Mouse (Mus musculus) heart, embryonic 10.5 days (tissue): ENCODE data around the gene Sept9. TPM values are rescaled to one million over a fixed set of nuclear protein-coding genes. Genes with fewer than 3 reads are reported as not detected.

Source experiments
- DNase-seq: peaks from one replicate; pipeline ENCODE4 v3.0.0-alpha.2; 2017; ENCODE audit warnings: low spot score
- H3K27ac ChIP-seq: fragments of 300-500 bp; sonication (generic); 2 replicates; pipeline ENCODE4 v1.5.1; 2016; ENCODE audit warnings: mild to moderate bottlenecking
- H3K27me3 ChIP-seq: fragments of 300-500 bp; sonication (generic); 2 replicates; pipeline ENCODE4 v1.6.1; 2016; ENCODE audit warnings: mild to moderate bottlenecking; ENCODE audit not compliant: poor library complexity, insufficient read depth, severe bottlenecking
- H3K36me3 ChIP-seq: fragments of 300-500 bp; sonication (generic); 2 replicates; pipeline ENCODE4 v1.6.1; 2016; ENCODE audit warnings: mild to moderate bottlenecking, moderate library complexity
- H3K4me1 ChIP-seq: fragments of 300-500 bp; sonication (generic); 2 replicates; pipeline ENCODE4 v1.6.1; 2016; ENCODE audit warnings: mild to moderate bottlenecking
- H3K4me3 ChIP-seq: fragments of 300-500 bp; sonication (generic); 2 replicates; pipeline ENCODE4 v1.5.1; 2016; ENCODE audit warnings: mild to moderate bottlenecking, moderate library complexity
- H3K9me3 ChIP-seq: fragments of 300-500 bp; sonication (generic); 2 replicates; pipeline ENCODE4 v1.6.1; 2016; ENCODE audit warnings: mild to moderate bottlenecking, moderate library complexity
- WGBS: fragments of 180-500 bp; shearing (Covaris S2); methylation state at CpG from one replicate; pipeline ENCODE4 v1.1.7; 2016; 5-methylcytosine and 5-hydroxymethylcytosine counted together
- polyA plus RNA-seq: library from polyadenylated mRNA; unstranded; fragments of >200 nt; fragmentation: Nextera tagmentation; extraction: Ambion mirVana; gene quantifications from 2 replicates; pipeline ENCODE4 v1.2.1, GENCODE M21; 2016

Gene Sept9
- polyA plus RNA-seq, 1 experiment from 2014 or later: 164 TPM

DNA sequence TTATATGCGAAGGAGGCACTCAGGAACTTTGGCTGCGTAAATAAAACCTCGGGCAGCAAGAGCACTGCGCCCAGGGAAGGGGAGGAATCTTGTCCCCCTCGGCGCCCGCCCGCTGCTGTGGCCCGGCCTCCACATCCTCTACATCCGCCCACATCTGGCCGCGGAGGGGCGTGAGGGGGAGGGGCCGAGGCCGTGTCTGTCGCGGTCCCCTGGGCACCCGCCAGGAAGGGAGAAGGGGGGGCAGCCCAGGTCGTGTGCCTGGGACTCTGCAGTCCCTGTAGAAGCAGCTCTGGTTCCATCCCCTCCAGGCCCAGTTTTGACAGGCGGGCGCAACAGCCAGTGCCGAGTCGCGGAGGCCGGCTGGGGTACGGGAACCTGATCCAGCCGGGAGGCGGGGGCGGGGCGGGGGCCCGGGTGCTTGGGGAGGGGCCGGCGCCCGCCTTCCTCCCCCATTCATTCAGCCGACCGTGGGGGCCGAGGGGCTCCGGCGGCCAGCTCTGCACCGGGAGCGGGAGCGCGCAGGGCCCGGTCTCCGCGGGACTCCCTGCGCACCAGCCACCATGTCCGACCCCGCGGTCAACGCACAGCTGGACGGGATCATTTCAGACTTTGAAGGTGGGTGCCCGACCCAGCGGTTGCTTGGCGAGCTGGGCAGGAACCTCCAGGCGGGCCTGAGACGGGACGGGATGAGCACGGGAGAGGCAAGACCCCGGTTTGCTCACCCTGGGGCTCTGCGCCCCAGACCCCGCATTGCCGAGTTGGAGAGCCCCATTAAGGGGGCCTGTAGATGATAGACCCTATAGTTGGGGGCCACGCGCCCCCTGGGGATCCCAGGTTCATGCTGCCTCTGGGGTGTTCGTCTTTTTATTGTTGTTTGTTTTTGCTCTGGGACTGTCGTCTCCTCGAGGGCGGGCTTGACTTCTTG, 66.8 kb downstream of the Sept9 start:
- DNase-seq: peak; percentile 92
- peaks cover 87% of the 10 kb centered on the region for H3K4me1 ChIP-seq

GRCm38 (mm10) chr11:117266906-117267721, 67.7 kb downstream of the Sept9 start:
- WGBS: under 1% methylated on average over 37 of the region's 37 CpGs

More for the DNA sequence above, 66.8 kb downstream of the Sept9 start:
- peak overlapping the region; percentile 87 for H3K27ac ChIP-seq
- no peaks in the 10 kb centered on the region for H3K9me3 ChIP-seq
- WGBS: 0% methylated on average over 69 of the region's 69 CpGs
- H3K4me3 ChIP-seq: peak overlapping the region; percentile 69
- H3K36me3 ChIP-seq: peaks cover 4% of the 10 kb centered on the region; the same call in 1 of the 2 replicates
- H3K27me3 ChIP-seq: peaks cover 26% of the 10 kb centered on the region; the same call in 1 of the 2 replicates

DNA sequence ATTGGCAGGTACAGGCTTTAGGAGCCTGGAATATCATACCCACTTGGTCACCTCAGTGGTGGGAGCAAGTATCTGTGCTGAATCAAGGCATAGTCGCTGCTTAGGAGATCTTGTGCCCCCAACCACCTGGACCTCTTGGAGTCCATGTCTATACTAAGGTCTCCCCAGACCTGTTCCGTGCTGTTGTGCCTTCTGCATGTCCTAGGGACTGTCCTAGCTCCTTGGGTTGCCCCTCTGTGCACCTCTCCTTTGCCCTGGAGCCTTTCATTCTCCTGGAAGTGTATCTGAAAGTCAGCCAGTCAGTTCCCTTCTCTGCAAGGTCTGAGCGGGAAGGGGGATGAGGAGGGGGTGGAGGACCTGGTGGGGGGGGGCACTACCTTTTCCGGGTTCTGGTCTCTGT, 68.4 kb downstream of the Sept9 start:
- no peak for DNase-seq
- H3K36me3 ChIP-seq: peaks cover 8% of the 10 kb centered on the region
- no peaks in the 10 kb centered on the region for H3K9me3 ChIP-seq
- WGBS: 17% methylated on average over 4 of the region's 4 CpGs
- H3K27ac ChIP-seq: peak overlapping the region; percentile 87
- peaks cover 98% of the 10 kb centered on the region for H3K4me1 ChIP-seq
- H3K27me3 ChIP-seq: peaks cover 41% of the 10 kb centered on the region
- H3K4me3 ChIP-seq: peak overlapping the region; percentile 69

More at GRCm38 (mm10) chr11:117266906-117267721, 67.7 kb downstream of the Sept9 start:
- H3K27me3 ChIP-seq: peaks cover 34% of the 10 kb centered on the region
- H3K36me3 ChIP-seq: peaks cover 5% of the 10 kb centered on the region
- H3K4me3 ChIP-seq: peak overlapping the region; percentile 69
- H3K9me3 ChIP-seq: no peaks in the 10 kb centered on the region
- peak overlapping the region; percentile 87 for H3K27ac ChIP-seq
- H3K4me1 ChIP-seq: peaks cover 92% of the 10 kb centered on the region
- DNase-seq: peak; percentile 90

GRCm38 (mm10) chr11:117268304-117268956, 69.0 kb downstream of the Sept9 start:
- no peak for DNase-seq
- 33% methylated on average over 10 of the region's 10 CpGs for WGBS

GRCm38 (mm10) chr11:117269053-117269702, 69.7 kb downstream of the Sept9 start:
- peaks cover 47% of the 10 kb centered on the region for H3K27me3 ChIP-seq
- peaks cover 10% of the 10 kb centered on the region for H3K36me3 ChIP-seq
- peak overlapping the region; percentile 87 for H3K27ac ChIP-seq
- no peak for DNase-seq
- peak overlapping the region; percentile 69; the same call in 1 of the 2 replicates for H3K4me3 ChIP-seq
- 47% methylated on average over 8 of the region's 8 CpGs for WGBS
- no peaks in the 10 kb centered on the region for H3K9me3 ChIP-seq
- peaks cover 99% of the 10 kb centered on the region for H3K4me1 ChIP-seq

More at GRCm38 (mm10) chr11:117268304-117268956, 69.0 kb downstream of the Sept9 start:
- H3K27me3 ChIP-seq: peaks cover 42% of the 10 kb centered on the region
- H3K9me3 ChIP-seq: no peaks in the 10 kb centered on the region
- H3K4me3 ChIP-seq: peak overlapping the region; percentile 69
- peaks cover 99% of the 10 kb centered on the region for H3K4me1 ChIP-seq
- H3K27ac ChIP-seq: peak overlapping the region; percentile 87
- H3K36me3 ChIP-seq: peaks cover 8% of the 10 kb centered on the region

GRCm38 (mm10) chr11:117269946-117270345, 70.5 kb downstream of the Sept9 start:
- H3K36me3 ChIP-seq: peaks cover 10% of the 10 kb centered on the region
- no peaks in the 10 kb centered on the region for H3K9me3 ChIP-seq
- peaks cover 99% of the 10 kb centered on the region for H3K4me1 ChIP-seq
- H3K27me3 ChIP-seq: peaks cover 44% of the 10 kb centered on the region
- 0 out of 2 replicates have a peak overlapping the region, but pooled peaks have one; percentile 59 for H3K27ac ChIP-seq
- 12% methylated on average over 6 of the region's 6 CpGs for WGBS
- H3K4me3 ChIP-seq: 0 out of 2 replicates have a peak overlapping the region, but pooled peaks have one; percentile 8
- DNase-seq: no peak

DNA sequence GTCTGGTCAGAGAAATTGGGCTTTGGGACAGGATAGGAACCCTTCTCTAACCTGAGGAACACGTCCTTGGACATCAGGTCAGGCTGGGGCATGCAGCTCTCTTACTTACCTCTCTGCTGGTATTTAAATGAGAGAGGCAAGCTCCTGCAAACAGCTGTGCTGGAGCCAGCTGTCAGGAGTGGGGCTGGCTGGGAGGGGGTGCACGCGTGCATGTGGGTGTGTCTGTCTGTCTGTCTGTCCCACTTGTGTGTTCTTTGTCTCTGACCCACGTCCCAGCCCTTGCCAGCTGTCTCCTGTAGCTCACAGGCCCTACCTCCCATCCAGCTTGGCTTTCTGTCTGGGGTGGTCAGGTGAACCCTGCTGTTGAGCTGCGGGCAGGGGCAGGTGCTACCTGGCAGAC, 75.5 kb downstream of the Sept9 start:
- Histone ChIP-seq H3K27ac (no peak overlapping the region), H3K9me3 (no peaks in the 10 kb centered on the region), H3K4me3 (no peak overlapping the region), H3K4me1 (peaks cover 98% of the 10 kb centered on the region), H3K36me3 (peaks cover 10% of the 10 kb centered on the region), H3K27me3 (peaks cover 27% of the 10 kb centered on the region)
- WGBS: 66% methylated on average over 5 of the region's 5 CpGs
- DNase-seq: no peak

DNA sequence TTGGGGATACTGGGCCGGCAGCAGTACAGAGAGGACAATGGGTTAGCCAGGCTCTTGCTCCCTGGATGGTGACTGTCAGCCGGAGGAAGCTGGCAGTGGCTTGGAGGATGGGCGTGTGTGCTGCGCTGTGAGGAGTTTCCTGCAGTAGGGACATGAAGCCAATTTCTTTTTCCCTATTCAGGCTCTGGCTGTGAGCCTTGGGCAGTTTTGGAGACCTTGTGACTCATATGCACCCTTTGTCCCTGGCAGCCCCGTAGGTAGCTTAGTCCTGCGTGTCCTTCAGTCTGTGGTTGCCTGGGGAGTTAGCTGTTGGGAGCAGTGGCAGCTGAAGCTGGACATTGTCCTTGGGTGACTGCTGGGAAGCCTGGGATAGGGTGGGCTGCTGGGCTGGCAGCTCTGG, 76.5 kb downstream of the Sept9 start:
- H3K4me3 ChIP-seq: no peak overlapping the region
- H3K27me3 ChIP-seq: peaks cover 27% of the 10 kb centered on the region
- no peak for DNase-seq
- WGBS: 34% methylated on average over 6 of the region's 6 CpGs
- H3K36me3 ChIP-seq: peaks cover 6% of the 10 kb centered on the region
- 0 out of 2 replicates have a peak overlapping the region, but pooled peaks have one; percentile 23 for H3K27ac ChIP-seq
- no peaks in the 10 kb centered on the region for H3K9me3 ChIP-seq
- H3K4me1 ChIP-seq: peaks cover 94% of the 10 kb centered on the region

DNA sequence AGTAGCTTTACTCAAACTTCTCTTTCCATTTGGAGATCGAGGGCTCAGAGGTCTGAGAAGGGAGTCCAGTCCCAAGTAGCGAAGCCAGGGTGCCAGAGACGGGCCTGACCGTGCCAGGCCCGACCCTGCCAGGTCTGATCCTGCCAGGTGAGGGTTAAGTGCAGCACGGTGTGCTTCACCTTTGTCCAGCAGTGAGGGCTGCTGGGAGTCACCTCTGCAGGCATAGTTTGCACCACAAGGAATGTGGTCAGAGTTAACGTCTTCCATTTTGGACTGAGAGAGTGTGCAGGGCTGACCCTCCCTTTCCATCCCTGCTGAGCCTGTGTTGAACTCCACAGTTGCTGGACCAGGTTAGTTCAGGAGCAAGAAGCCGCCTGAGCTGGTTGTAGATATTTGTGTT, 77.5 kb downstream of the Sept9 start:
- Histone ChIP-seq H3K9me3 (no peaks in the 10 kb centered on the region), H3K27me3 (peaks cover 21% of the 10 kb centered on the region), H3K27ac (no peak overlapping the region), H3K4me3 (no peak overlapping the region), H3K36me3 (peaks cover 6% of the 10 kb centered on the region; the same call in 1 of the 2 replicates), H3K4me1 (peaks cover 92% of the 10 kb centered on the region)
- no peak for DNase-seq
- WGBS: 72% methylated on average over 8 of the region's 8 CpGs

DNA sequence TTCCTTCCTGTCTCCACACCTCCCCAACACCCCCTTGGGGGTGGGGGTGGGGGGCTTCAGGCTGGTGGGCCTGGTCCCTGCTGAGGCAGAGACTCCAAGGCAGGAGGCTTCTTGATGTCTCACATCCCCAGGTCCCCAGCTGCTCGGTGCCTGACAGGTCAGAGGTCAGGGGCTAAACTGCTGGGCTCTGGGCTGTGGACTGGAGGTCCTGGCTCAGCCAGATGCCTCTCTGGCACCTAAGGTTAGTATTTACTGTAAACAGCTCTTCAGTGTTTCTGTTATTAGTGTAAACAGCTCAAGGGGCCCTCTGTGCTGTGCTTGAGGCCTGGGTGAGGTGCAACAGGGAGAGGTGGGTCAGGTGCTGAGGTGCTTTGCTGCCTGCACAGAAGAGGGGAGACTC, 78.7 kb downstream of the Sept9 start:
- Histone ChIP-seq H3K4me1 (peaks cover 93% of the 10 kb centered on the region), H3K4me3 (no peak overlapping the region)
- WGBS: 0% methylated on average over 1 of the region's 1 CpGs

GRCm38 (mm10) chr11:117278514-117278913, 79.1 kb downstream of the Sept9 start:
- H3K27ac ChIP-seq: peak overlapping the region; percentile 52

More for the DNA sequence above, 78.7 kb downstream of the Sept9 start:
- H3K36me3 ChIP-seq: 0 out of 2 replicates have a peak, but pooled peaks cover 2% of the 10 kb centered on the region
- H3K27me3 ChIP-seq: peaks cover 11% of the 10 kb centered on the region; the same call in 1 of the 2 replicates
- no peaks in the 10 kb centered on the region for H3K9me3 ChIP-seq
- no peak for DNase-seq
- H3K27ac ChIP-seq: peak overlapping the region; percentile 52

More at GRCm38 (mm10) chr11:117278514-117278913, 79.1 kb downstream of the Sept9 start:
- Histone ChIP-seq H3K4me3 (no peak overlapping the region), H3K4me1 (peaks cover 93% of the 10 kb centered on the region), H3K9me3 (no peaks in the 10 kb centered on the region), H3K27me3 (peaks cover 11% of the 10 kb centered on the region; the same call in 1 of the 2 replicates), H3K36me3 (0 out of 2 replicates have a peak, but pooled peaks cover 2% of the 10 kb centered on the region)
- 36% methylated on average over 13 of the region's 13 CpGs for WGBS
- peak; percentile 84 for DNase-seq
